Mouse (Mus musculus) gastrocnemius, postnatal 14 days (tissue): ENCODE measurements around the gene Rasl11b. TPM values are rescaled to one million over a fixed set of nuclear protein-coding genes. Genes with fewer than 3 reads are reported as not detected.
A peak's percentile ranks its signal among the peaks of the same experiment; 100 is the strongest.

Experiments
- DNase-seq: peaks from one replicate; pipeline ENCODE4 v3.0.0; 2021; ENCODE audit warnings: mixed read lengths
- intact Hi-C: fragments of 180-260 bp; cut with DNase I; formaldehyde crosslinking; loops from one replicate; pipeline ENCODE4 v1.15.1; 2025; ENCODE audit warnings: low total_unique reads
- long read RNA-seq, 2 experiments: library from polyadenylated mRNA; stranded (forward); transcript quantifications; one replicate each; pipeline ENCODE4 v2.0.0; 2021
- total RNA-seq, 2 experiments: library from RNA; stranded (reverse); gene quantifications; 2 replicates each; pipeline ENCODE4 v1.2.3; 2021

The Rasl11b gene
- total RNA-seq: 1 to 10 TPM; 4.1 to 5.3 TPM
- long read RNA-seq, experiment 1, partial matches to known transcripts: 0 of 4 reads
- long read RNA-seq, experiment 1, other reads (novel, unspliced or antisense): 0 of 4 reads
- long read RNA-seq, experiment 2, transcript Rasl11b-201 (4 exons, 1,812 nt): major isoform, 7 of 8 reads
- long read RNA-seq, experiment 2, partial matches to known transcripts: 0 of 8 reads
- long read RNA-seq, experiment 2, other reads (novel, unspliced or antisense): 0 of 8 reads

- DNase-seq: peak; percentile 94
- intact Hi-C loops: loop anchor here (5.0 kb wide), 1 partner anchor 82 kb away; no protein-coding TSS in a partner anchor
These were observed at the start of gene Rasl11b for GRCm38 (mm10) chr5:74194841-74195613. Gene Rasl11b (plus strand): TSS chr5:74195286.

DNA sequence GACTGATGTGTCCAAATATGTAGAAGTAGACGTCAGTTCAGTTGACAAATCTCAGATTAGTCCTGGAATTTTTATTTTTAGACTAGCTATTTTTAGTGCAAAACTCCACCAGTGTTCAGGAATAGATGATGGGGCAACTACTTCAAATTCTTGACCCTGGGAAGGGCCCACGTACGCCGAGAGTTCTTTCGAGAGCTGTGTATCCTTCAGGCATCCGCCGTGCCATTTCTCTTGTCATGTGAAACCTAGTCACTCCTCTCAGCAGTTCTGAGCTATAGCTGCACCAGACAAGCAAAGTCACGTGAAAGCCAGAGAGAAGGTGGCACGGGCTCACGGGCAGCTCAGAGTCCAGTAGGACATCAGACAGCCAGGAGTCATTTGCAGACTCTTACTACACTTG lies 47.5 kb upstream of the Rasl11b start:
- intact Hi-C loops: no loop called here
- DNase-seq: no peak

DNA sequence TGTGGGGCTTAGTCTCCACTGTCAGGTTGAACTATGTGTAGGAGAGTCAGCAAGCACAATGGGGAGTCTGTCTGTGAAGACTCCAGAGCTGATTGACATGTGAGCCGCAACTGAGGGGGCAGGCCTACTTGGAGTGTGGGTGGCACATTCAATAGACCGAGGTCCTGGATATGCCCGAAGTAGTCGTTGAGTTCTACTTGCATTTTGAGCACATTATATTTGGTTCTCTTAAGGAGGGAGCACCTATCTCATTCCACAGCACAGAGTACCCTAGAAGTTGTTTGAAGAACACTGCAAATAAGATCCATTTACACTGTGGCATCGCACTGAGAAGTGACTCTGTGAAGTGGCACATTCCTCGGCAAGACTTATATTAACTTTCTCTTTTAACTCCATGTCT lies 45.1 kb upstream of the Rasl11b start:
- intact Hi-C loops: no loop called here
- no peak for DNase-seq

- DNase-seq: no peak
- intact Hi-C loops: no loop called here
These were observed 43.3 kb upstream of the Rasl11b start for GRCm38 (mm10) chr5:74151774-74152173.

DNA sequence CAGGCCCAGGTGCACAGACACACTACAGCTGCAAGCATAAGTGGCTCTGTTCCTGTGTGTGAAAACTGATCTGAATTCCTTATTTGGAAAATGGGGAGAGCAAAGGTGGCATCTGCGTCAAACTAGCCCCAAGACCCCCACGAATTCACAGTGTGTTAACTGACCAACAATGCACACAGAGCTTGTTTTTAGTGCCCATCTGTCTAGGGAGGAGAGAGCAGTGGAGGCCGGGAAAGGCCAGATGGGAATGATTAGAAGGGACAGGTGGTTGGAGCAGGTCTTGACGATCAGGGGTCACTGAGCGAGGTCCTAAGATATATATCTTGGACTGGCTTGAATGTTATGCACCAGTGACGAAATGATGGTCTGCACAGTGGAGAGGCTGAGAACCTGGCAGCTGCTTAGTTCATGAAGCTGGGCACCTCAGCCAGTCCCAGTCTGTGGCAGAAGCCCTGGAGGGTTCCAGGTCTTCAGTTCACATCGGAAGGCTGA lies 39.2 kb upstream of the Rasl11b start:
- DNase-seq: no peak
- intact Hi-C loops: no loop called here

GRCm38 (mm10) chr5:74158929-74159632 lies 36.0 kb upstream of the Rasl11b start:
- DNase-seq: no peak
- intact Hi-C loops: no loop called here

- intact Hi-C loops: no loop called here
- no peak for DNase-seq
These were observed 35.2 kb upstream of the Rasl11b start for GRCm38 (mm10) chr5:74159906-74160305.

DNA sequence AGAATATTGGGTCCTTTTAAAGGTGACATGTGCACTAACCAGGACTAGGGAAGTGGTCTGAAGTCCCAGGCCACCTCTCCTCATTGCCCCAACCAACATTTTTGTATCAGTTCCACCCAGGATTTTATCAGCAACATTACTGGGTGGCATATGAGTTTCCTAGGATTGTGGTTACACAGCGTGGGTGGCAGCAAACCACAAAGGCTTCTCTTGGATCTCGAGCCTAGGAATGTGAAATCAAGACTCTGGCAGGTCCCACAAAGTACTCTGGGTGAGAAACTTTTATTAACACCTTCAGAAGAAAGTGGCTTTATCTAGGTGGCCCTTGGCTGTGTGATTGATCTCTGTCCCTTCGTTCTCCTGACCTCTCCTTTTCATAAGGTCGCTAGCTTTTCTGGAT lies 34.7 kb upstream of the Rasl11b start:
- intact Hi-C loops: no loop called here

DNA sequence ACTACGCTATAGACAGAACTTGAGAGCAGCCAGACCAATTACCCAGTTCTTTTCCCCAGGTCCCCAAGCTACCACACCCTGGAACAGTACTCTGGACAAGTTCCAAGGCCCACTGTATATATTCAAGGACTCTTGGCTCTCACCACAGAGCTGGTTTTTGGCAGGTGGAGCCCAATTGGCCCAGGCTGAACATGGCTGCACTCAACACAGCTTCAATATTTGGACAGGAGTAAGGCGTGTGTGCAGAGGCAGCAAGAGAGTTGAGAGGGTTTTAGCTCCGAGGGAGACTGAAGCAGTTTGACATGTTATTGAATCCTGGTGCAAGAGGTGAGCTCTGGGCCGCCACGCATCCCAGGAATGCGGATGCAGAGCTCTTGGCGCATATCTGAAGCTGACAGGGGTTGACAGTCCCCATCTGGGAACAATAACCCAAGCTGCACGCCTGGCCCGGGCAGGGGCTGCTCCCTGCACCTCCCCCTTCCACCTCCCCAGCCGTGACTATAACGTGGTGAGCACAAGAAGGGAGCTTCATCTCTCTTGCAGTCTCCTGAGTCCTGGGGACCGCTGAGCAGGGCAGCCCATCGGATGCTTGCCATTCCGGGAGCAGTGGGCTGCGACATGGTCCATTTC lies 33.7 kb upstream of the Rasl11b start:
- intact Hi-C loops: no loop called here
- DNase-seq: no peak

More for the DNA sequence above, 34.7 kb upstream of the Rasl11b start:
- no peak for DNase-seq

GRCm38 (mm10) chr5:74162013-74162412 lies 33.1 kb upstream of the Rasl11b start:
- DNase-seq: no peak
- intact Hi-C loops: no loop called here

- intact Hi-C loops: no loop called here
- no peak for DNase-seq
These were observed 31.9 kb upstream of the Rasl11b start for GRCm38 (mm10) chr5:74163141-74163540.

DNA sequence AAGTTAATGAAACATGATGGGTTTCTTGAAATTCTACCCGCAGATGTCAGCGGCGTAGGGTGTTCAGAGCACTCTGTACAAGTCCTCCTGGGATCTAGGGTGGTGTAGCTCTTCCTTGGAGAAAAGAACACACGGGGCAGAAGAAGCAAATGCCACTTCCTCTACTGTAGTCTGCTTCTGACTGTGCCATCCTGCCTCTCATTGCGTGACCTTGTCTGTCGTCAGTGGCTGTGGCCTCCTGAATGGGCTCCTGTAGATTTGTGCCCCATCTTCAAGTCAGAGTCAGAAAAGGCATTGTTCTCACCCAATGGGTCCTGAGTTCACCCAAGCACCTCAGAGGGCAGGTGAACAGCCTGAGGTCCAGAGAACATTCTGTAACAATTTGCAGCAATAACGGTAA lies 30.5 kb upstream of the Rasl11b start:
- intact Hi-C loops: no loop called here
- no peak for DNase-seq

GRCm38 (mm10) chr5:74166642-74167041 lies 28.4 kb upstream of the Rasl11b start:
- DNase-seq: no peak
- intact Hi-C loops: no loop called here

- DNase-seq: no peak
- intact Hi-C loops: no loop called here
These were observed 27.0 kb upstream of the Rasl11b start for GRCm38 (mm10) chr5:74168085-74168484.

- intact Hi-C loops: no loop called here
- no peak for DNase-seq
These were observed 23.3 kb upstream of the Rasl11b start for GRCm38 (mm10) chr5:74171768-74172167.

DNA sequence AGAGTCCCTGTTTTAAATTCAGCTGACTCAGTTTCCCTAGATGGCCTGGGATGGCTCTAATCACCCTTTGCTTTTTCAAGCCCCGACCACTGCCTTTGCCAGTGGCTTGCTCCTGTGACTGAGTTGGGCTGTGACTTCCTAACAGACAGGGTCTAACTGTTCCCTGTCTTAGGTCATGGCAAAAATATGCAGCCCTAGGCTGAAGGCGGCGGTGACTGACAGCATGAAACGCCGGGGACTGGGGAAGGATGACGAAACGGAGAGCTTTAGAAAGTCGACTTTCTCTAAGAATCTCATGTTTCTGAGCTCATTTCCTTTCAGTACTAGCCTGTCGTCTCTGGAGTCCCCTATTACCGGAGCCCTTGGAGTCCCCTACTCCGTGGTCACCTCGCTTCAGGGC lies 22.9 kb upstream of the Rasl11b start:
- no peak for DNase-seq
- intact Hi-C loops: no loop called here

GRCm38 (mm10) chr5:74173162-74173844 lies 21.8 kb upstream of the Rasl11b start:
- DNase-seq: no peak

DNA sequence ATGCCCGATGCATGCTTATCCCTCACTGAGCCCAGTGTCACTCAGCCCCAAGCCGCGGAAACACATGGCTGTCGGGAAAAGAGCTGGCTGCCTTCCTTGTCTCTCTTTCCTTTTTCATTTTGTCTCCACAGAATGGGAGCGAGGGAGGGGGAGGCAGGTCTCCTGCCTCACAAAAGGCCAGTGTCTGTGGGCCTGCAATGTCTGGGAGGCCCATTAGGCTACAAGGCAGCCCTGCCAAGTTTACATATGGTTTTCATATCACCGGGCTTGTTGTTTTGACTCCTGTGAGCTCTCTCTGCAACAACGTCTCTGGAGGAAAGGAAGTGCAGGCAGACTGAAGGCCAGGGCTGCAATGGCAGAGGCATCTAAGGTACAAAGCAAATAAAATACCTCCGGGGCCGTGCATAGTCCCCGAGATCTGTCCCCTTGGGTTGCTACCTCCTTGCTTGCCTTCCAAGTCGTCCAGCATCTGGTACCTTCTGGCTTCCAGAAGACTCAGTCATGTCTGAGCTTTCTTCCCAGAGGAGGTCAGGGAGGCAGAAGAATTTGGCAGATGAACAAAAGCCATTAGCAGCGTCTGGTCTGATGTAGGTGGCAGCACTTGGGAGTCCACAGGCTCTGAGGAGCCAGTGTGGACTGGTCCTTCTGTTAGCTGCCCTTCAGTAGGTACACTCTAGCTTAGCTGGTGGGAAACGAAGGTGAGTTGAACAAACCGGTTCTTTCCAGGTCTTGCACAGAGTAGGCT lies 19.4 kb upstream of the Rasl11b start:
- peak; percentile 42 for DNase-seq
- intact Hi-C loops: no loop called here

More at GRCm38 (mm10) chr5:74173162-74173844, 21.8 kb upstream of the Rasl11b start:
- intact Hi-C loops: no loop called here

DNA sequence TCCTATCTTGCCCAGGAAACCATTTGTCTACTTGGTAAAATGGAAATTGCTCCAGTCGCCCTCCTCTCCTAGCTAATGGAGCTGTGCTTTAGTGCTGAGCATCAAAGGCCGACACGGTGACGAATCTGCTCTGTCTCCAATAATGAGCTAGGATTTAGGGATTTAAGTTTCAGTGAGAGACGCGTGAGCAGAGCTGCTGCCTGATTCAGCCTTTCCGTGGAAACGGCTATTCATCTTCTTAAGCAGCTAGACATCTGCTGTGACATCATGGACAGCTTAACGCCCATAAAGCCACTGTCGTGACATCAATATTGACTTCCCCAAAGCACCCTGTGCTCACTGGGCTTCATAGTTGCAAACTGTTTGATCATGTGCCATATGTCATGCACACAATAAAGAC lies 14.9 kb upstream of the Rasl11b start:
- intact Hi-C loops: no loop called here
- DNase-seq: no peak
